Mouse (Mus musculus) MEL-GATA-1-ER (cell line): ENCODE measurements around the gene Lrp6.

Source experiments
- DNase-seq: peaks from one replicate; pipeline ENCODE4 v3.0.0-alpha.2; 2012; ENCODE audit warnings: low read depth; ENCODE audit errors: extremely low read depth

The Lrp6 gene

DNA sequence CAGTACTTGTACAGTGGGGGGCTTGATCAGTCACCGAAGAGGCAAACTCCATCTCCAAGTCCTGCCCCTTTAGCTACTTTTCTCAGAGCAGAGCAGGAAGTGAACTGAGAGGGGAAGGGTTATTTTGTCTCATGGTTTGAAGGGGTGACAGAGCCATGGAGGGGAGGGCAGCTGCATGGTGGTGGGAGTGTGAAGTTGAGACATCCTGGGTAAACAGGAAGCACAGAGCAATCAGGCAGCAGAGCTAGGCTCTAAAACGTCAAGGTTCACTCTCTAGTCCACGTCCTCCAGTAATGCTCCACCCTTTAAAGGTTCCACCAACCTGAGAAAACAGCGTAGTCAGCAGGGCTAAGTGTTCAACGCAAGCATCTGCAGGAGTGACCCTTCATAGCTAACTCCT, 129.8 kb downstream of the Lrp6 start:
- DNase-seq: no peak

DNA sequence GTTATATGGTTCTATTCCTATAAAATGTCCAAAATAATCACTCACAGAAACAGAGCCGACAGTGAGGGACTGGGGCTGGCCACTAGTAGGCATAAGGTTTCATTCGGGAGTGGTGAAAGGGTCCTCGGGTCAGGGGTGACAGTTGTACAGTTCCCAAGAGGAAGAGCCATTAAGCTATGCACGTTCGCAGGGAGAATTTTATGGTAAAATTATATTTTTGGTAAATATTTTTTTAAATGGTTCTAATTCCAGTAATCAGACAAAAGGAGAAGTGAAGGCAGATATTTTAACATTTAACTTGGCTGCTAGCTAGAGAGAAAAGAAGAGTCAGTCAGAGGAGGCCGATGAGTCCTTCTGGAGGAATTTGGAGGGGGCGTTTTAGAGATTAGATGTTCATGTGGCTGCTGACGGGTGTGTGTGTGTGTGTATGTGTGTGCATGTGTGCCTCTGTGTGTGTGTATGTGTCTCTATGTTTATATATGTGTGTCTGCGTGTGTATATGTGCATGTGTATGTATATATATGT, 131.8 kb downstream of the Lrp6 start:
- DNase-seq: peak; percentile 93

DNA sequence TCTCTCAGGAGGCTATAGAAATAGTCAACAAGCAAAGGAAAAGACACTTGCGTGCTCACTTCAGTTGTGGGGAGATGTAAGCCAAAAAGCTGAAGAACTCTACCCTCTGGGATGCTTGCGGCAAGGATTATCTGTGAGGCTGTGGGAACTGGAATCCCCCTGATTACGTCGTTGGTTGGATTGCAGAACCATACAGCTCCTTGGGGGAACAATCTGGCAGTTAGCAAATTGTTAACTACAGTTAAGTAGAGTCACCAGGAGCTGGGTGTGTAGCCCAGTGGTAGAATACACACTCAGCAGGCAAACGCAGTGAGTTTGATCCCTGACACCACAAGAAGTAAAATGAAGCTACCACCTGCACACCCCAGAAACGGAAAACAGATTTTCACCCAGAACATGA, 132.7 kb downstream of the Lrp6 start:
- no peak for DNase-seq

DNA sequence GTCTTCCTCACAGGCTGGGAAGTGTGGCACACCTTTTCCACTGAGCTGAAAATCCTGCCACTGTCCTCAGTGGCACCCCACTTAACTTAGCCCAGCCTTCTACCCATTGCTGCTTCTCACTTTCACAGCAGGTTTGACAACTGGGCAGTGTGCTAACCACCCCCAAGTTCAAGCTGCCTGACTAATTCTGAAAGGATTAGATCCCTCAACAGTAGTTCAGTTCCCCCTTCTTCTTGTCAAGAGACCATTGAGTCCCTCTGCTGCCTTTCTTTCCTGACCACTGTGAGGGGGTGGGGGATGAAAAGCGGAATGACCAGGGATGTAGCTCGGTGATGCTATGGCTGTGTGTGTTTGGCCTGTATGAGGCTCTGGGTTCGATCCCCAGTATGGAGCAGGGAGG, 133.5 kb downstream of the Lrp6 start:
- DNase-seq: no peak

DNA sequence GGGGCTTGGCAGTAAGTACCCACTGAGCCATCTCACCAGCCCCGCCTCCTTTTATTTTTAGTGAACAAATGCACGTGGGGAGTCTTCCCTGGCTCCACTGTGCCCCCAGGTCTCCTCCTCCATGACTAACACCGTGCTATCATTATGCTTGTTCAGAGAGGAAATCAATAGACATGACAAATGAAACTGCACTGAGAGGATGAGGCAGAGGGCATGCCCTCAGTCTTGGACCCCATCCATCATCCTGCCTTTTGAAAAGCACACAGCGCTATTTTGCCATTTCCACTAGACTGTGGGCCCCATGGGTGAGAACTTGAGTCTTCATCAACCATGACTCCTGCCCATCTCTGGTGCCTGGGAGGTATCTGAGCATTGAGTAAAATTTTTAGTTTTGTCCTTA, 135.2 kb downstream of the Lrp6 start:
- DNase-seq: no peak

DNA sequence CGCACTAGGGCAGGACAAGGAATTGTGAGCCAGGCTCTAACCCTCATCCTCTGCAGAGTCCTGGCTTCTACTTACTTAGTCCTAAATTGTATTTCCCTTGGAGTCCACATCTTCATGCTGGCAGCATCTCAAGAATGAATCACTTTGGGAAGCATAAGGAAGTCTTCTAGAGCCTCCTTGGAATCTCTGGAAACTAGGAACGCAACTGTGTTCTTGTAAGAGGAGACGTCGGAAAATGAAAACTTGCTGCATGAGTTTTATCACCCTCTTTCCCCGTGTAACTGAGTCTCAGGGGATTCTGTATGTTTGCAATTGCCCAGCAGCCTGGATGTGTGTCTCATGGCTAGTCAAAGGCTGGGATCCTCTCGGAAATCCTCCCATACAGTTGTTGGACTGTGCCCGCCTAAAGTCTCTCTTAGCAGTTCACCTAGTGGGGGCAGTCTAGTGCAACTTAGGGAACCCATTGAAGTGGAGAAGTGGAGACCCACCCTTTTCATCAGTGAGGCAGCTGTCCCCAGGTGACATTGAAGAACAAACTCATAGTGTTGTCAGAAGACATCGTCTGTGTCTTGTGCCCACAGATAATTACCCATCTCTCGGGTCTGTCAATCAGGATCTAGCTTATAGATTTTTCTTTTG, 136.5 kb downstream of the Lrp6 start:
- no peak for DNase-seq

DNA sequence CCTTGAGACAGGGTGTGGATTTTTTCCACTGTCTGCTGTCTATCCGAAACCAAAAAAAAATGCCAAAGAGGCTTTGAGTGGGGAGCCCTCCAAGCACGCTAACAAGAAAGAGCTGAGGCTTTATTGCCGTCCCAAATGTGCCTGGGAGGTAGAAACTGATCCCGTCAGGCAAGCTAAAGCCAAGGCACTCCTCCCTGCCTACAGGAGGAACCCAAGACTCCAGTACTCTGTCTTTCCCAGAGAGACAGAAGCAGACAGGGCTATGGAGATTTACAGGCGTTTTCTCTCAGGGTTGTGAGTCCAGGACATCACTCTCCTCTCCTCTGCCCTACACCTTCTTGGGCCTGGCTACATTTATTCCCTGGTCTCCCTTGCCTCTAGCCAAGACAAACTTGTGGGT, 138.3 kb downstream of the Lrp6 start:
- DNase-seq: no peak

DNA sequence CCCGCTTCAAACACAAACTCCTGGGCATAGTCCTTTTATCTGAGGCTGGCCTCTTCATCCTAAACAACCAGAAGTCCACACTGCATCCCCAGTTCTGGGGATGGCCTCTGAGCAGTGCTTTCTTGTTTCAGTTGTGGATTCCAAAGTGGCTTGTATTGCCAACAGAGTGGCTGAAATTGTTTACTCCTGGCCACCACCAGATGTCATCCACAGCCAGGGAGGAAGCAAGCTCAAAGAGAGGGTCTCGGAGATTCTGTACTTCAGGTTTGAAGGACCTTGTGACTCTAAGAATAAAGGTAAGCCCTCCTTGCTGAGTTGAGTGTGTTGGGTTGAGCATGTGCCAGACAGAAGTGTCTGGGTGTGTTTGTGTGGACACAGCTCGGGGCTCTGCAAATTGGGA, 139.6 kb downstream of the Lrp6 start:
- DNase-seq: no peak

DNA sequence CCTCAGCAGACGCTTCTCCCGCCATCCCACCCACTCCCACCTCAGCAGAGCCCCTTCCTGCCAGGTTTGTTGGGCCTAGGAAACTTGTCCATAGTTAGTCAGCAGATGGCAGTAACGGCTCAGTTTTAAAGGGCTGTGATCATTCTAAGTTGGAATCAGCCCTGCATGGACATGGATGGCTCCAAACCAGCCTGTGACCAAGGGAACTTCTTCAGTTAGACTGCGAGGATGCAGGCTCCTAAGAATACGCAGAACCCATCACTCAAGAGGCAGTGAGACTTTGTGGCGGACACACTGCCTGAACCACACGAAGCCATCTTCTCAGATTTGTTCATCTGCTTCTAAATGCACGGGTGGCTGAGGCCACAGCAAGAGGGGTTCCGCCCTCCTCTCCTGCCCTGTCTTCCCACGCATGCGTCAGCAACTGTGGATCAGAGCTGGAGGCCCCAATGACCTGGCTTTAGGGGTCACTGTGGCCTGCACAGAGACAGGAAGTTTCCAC, 141.5 kb downstream of the Lrp6 start:
- DNase-seq: no peak

DNA sequence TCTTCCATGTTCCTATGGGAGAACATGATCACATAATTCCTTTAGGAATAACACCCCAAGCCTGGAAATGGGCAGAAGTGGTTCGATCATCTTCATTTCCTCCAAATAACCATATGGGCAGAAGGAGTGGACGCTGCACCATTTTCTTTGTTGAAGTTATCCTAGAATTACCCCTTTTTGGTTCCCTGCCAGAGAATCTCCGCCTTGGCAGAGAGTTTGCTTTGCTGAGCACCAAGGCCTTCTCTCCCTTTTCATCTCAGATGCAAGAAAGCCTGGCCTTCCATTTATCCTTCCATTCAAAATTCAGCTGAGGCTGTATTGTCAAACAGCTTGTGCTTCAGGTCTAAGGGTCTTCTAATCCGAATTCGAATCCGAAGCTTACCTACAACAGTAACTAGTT, 144.8 kb downstream of the Lrp6 start:
- DNase-seq: no peak

DNA sequence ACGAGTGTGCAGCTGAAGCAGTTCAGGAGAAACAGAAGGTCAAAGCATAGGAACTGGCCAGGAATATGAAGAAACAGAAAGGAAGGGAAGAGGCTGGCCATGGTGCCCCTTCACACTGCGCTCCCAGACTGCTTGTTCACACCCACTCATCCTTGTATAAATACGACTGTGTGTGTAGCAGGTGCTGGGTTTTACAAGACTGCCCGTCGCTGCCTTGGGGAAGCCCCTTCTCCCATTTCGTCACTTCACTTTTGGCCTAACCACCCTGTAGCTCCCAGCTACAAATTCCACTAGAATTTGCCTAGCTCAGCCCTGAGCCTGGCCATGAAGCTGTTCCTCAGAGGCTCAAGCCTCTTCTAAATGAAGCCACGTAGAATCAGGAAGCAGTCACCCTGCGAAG, 146.4 kb downstream of the Lrp6 start:
- no peak for DNase-seq

DNA sequence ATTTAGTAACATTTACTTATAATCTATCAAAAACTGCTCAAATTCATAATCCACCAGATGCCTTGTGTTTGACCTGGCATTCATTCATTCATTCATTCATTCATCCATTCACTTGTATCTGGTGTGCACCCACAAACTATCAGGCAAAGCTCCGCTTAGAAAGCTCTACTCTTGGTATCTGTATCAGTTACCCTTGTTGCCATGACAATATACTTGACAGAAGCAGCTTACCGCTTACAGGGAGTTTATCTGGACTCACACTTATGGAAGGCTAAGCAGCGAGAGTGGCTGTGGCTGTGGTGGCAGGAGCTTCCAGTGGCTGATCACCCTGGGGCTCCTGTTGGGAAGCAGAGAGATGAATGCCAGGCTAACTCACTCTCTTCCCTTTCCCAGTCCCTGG, 148.9 kb downstream of the Lrp6 start:
- no peak for DNase-seq

DNA sequence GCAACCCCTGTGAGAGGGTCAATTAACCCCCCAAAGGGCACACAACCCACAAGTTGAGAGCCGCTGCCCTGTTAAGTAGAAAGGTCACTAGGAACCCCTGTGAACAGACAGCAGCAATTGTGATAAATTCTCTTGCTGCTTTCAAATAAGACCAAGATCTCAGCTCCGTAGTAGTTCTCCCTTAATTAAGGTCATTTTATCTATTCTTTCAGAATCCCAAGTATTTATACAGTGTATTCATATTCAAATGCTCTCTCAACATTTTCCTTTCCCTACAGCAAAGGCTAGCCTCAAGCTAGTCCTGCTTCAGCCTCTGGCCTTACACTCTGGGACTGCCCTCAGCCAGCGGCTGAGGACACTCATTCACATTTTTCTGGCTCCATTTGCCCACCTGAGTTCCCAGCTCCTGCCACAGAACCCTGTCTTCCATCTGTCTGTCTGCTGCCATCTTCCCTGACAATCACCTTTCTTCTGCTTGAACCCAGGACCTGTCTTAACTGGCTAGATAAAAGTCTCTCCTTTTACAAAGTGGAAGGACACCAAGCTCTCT, 150.1 kb downstream of the Lrp6 start:
- DNase-seq: no peak

DNA sequence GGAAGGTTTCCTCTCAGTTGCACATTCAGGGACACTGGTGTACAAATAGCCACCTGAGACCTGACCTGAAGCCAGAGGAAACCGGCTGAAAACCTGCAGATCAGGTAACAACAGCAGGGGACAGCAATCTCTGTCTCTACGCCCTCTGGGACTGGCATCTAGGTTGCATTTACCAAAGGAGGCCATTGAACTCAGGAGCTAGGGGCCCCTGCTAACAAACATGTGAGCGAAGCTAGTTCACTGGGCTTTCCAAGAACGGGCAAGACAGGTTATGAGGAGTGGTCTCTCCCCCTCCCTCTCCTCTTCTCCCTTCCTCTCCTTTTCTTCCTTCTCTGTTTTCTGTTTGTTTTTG, 152.3 kb downstream of the Lrp6 start:
- no peak for DNase-seq

DNA sequence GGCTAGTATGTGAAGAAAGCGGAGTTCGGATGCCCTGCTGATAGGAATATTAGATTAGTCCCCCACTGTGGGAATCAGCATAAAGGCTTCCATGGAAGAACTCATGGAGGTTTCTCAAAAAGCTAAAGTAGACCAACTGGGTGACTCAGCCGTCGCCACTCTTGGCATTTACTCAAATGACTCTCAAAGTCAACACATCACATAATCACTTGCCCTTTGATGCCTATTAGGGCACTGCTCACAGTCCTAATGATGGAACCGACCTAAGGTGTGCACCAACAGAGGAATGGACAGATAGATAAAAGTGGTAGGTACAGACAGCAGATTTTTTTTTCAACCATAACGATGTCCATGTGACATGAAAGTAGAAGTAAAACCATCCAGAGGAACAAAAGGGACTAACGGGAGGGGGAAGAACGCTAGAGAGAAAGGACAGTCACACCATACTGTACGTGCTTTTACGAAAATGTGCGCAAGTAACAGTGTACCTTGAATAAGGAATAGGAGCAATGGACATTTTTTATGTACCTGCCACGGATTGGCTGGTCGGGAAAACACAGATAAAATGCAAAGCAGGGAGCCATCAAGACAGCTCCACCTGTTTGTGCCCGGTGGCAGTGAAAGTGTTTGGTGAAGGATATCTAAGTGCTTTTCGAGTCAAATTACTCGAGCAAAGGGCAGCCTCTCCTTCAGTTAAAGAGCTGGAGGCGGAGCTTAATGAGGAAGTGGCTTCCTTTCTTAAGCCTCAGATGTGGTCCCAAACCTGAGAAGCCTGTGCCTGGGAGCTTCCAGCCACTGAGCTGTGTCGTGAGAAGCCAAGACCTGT, 152.8 kb downstream of the Lrp6 start:
- peak; percentile 71 for DNase-seq

DNA sequence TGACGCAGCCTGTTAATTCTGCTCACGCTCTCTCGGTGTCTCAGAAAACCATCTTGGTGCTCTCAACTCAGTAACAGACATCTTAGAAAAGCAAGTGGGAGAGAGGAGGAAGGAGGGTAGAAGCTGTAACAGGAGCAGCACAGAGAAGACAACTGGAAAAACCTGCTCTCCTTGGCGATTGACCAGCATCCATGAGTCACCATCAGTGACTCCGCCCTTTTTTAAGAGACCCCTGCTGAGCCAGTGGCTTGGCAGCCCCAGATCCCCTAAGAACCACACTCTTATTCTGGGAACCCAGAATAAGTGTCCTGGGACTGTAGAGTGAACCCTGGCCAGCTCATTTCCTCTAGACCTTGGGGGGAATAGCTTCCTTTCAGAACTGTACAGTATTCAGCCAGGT, 159.5 kb downstream of the Lrp6 start:
- DNase-seq: no peak

DNA sequence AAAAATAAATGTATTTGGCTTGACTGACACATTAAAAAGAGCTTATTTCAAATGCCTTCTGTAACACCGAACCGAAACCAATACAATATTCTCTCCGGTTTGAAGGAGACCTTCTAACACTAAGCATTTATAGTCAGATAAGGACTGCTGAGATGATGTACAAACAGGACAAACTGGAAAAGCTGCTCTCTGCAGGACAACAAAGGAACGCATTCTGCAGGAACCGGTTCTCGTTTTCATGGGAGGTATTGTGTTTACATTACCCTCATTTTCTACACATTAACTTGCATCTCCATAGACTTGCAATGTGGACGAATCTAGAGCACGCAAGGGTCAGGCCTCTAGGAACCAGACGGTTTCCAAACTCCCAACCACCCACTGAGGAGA, 163.1 kb downstream of the Lrp6 start:
- no peak for DNase-seq

DNA sequence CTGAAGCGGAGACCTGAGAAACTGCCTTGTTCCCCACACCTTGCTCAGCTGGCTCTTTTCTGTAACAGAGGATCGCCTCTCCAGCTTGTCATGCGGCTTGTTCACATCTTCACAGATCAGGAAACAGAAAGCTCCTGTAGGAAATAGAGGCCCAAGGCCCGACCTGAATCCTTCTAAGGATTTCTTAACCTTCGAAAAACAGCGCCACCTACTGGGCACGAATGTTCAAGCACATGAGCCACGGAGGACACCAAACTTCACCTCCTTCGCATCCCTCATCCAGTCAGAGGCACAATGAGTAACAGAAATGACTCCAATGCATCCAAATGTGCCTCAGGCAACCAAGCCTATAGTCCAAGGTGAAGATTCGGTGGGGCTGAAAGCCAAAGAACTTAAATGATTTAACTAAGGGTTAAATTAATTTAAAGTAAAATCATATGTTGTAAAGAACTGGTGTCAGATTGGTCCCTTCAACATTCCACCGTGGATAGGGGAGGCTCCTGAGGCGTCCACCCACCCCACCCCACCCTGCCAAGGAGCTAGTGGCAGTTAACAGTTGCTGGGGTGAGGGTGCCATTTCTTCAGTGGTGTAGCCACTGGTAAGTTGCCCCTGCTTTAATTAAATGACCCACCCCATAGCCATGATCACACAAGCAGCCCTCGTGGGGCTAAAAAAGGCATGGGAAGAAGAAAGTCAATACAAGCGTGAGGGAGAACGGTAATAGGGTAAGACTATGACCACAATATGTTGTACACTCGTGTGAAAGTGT, 163.7 kb downstream of the Lrp6 start:
- peak; percentile 59 for DNase-seq
